Mouse (Mus musculus) spleen, postnatal 4 days (tissue): ENCODE measurements around the gene Grik4.
"Not testable (repeated sequence)": the region's sequence is repeated elsewhere in the genome, so short reads cannot be mapped to it uniquely, and the experiment has no call there.

Experiments used
- DNase-seq, 2 experiments: peaks; one replicate each; pipeline ENCODE4 v3.0.0; 2022; ENCODE audit warnings: low spot score in 2 of 2

Gene Grik4

GRCm38 (mm10) chr9:42797276-42797675 lies 147.0 kb downstream of the Grik4 start:
- no peak for DNase-seq

- DNase-seq: no peak
These were observed 148.4 kb downstream of the Grik4 start for GRCm38 (mm10) chr9:42795881-42796280.

DNA sequence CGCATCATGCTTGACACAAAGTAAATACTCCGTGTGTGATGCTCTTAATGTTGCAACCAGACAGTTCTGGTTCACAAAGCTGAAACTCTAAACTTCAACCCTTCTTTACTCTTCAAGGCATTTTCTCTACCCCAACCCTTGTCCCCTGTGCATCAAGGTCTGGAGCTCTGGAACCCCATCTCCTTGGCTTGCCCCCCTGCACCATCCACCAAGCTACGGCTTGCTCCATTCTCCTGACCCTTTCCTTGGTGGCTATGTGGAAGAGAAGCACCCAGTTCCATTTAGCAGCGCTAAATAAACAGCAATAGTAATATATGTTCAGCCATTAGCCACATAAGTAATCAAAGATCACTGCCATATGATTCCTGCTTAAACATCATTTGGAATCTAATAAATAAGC lies 150.3 kb downstream of the Grik4 start:
- DNase-seq: no peak

DNA sequence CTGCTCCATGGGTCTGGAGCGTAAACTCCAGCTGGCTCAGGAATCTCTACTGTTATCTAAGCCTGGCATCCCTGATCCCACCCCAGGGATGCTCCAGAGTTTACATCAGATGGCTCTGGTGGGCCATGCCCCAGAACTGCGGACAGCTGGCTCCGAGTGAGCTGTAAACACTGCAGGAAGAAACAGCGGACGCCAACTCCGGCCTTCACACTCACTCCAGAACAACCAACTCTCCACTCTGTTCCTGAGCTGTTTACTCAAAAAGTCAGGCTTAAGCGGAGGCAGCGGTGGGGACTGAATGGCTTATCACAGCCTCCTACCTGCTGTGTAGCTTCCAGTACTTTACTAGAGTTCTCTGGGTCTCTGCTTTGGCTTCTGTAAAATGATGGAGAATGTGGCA lies 150.7 kb downstream of the Grik4 start:
- DNase-seq: no peak

GRCm38 (mm10) chr9:42792381-42792780 lies 151.9 kb downstream of the Grik4 start:
- no peak for DNase-seq

DNA sequence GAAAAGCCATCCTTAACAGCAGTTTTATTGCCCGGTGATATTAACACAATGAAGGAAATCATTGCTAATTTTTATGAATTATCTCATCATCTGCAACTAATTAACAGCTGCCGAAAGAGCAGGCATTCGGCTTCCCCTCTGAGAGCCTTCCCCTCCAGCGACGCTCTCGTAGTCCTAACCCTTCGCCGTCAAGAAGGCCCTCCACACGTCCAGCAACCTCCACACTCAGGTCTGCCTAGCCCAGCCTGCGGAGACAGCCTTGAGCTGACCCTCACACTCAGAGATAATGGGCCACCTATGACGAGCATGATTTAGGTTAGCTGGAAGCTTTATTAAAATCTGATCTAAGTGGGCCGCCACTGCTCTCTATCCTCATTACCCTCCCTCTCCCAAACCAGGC lies 152.5 kb downstream of the Grik4 start:
- no peak for DNase-seq

DNA sequence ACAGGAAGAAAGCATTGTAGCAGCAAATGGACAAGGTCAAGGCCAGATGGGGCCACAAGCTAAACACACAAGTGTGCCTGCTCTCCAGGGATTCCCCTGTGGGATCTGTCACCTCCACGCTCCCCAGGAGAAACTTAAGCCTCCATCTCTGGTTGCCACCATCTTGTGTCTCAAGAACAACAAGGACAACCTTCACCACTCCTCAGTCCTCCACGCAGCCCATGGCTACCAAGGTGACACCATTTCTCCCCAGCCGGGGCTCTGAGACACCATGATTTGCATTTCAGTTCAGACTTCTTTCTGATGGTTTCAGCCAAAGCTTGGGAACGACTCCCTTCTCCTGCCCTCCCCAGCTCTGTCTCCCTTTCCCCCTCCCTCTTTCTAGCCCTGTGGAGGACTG lies 152.9 kb downstream of the Grik4 start:
- no peak for DNase-seq

GRCm38 (mm10) chr9:42788471-42788870 lies 155.8 kb downstream of the Grik4 start:
- no peak for DNase-seq

GRCm38 (mm10) chr9:42786882-42787281 lies 157.4 kb downstream of the Grik4 start:
- no peak for DNase-seq

- DNase-seq: no peak
These were observed 158.0 kb downstream of the Grik4 start for GRCm38 (mm10) chr9:42786286-42786685.

- DNase-seq: no peak
These were observed 159.0 kb downstream of the Grik4 start for GRCm38 (mm10) chr9:42785173-42785830.

DNA sequence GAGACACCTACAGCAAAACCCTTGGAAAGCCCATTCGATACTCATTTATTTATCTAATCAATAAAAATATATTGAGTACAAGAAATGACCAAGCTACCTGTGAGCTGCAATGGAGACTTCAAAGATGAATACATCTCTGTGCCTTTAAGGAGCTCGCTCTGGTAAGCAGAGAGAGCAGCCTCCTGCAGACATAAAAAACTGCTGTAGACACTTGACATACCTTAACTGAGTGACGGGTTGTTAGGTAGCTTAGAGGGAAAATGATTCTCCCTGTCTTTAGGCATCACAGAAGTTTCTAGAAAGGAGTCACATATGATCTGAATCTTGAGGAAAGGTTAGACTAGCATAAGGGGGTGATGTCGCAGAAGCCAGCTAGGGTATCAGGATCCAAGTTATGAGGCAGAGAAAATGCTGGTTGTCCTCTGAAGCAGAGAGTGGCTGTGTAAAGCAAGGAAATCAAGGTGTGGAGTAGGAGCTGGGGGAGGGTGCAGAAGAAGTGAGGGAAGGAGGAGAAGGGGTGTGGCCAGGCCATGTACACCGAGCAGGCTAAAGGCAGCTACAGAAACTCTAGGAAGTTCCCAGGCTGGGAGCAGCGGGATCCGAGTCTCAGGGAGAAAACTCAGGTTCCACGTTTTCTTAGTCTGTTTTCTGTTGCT lies 160.9 kb downstream of the Grik4 start:
- no peak for DNase-seq

DNA sequence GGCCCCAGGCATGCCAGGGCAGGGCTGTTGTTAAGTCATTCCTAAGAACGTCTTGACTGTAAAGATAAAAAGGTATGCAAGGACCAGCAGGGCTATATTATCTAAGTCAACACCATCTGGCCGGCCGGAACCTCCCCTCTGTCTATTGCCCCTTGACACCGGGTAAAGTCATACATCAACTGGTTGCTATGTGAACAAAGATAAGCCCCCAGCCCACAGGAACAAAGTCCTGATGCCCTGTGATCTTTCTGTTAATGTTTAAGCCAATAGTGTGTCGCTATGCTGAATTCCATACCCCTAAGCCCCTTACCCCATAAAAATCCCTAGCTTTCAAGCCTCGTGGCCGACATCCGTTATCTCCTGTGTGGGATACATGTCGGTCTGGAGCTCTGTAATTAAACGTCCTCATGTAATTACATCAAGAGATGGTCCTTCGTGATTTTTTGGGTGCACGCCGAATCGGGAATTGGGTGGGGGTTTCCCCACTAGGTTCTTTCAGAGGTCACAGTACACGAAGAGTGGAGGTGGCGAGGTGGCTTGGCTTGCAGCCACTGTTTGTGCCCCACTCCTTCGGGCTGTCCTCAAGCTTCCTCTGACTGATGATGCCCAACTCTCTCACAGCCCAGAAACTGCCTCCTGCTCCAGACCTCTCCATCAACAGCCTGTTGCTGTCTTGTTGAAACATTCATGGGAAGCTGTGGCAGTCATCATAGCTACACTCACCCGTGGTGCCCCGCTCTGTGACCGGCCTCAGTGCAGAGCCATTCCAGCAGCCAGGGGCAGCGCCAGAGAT lies 165.6 kb downstream of the Grik4 start:
- not testable (repeated sequence) for DNase-seq

- DNase-seq: no peak
These were observed 166.4 kb downstream of the Grik4 start for GRCm38 (mm10) chr9:42777913-42778312.

DNA sequence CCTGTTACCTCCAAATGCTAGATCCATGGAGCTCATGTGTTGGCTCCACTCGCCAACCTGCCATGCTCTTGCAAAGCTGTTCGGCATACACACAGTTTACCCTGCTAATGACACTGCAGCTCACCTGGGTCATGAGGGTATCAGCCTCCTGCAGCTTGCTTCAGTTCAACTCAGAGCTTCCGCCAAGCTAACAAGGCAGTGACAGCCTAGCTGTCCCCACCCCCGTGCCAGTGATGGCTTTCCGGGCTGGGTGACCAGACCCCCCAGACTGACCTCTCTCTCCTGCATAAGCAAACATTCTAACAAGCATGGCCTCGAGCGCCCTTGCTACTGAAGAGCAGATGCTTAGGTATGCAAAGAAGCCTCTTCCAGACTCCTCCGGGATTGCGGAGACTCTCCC lies 167.5 kb downstream of the Grik4 start:
- no peak for DNase-seq

GRCm38 (mm10) chr9:42764823-42765560 lies 179.3 kb downstream of the Grik4 start:
- DNase-seq: no peak

DNA sequence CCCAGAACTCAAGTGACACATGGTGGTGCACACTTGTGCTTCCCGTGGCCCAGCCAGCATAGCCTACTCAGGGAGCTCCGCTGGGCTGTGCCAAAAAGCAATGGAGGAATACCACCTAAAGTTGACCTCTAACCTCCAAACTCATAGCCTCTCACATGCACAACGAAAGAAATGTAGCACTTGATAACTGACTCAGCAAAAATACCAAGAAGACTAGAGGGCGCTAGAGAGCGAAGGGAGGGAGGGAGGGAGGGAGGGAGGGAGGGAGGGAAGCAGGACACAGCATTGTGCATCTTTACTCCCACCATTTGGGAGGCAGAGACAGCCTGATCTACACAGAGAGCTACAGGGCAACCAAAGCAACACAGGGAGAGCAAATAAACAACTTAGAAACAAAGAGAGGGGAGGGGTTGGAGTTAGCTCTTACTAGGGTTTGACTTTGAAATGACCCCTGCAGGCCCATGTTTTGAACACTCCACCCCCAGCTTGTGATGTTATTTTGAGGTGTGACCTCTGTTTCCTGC lies 185.5 kb downstream of the Grik4 start:
- DNase-seq: no peak

- no peak for DNase-seq
These were observed 187.2 kb downstream of the Grik4 start for GRCm38 (mm10) chr9:42757012-42757640.

DNA sequence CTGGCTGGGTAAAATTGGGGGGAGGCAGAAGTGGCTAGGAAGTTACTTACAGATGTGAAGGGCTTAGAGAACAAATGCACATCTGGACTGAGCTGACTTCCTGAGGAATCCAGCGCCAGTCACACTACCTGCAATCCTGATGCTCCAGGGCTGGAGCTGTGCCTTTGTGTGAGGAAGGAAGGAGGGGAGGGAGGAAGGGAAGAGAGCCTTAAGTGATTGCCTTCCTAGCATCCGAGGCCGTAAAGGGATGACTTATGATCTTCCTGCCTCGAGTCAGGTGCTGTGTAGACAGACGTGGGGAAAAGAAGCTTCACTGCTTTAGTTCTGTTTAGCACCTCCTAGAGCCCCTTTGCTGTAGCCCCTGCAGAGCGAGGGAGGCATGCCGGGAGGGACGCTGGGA lies 189.6 kb downstream of the Grik4 start:
- no peak for DNase-seq

DNA sequence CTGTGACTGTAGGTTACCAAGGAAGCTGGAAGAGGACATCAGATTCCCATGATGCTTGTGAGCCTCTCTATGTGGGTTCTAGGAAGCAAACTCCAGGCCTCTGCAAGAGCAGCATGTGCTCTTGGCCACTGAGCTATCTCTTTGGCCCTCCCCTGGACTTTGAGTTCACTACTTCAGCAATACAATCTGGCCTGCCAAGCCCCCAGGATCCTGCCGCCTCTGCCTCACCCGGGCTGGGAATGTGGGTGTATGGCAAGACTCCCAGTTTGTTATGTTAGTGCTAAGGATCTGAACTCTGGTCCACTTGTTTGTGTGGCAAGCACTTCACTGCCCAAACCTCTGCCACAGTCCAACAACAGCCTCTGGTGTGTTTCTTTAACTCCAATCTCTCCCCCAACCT lies 193.1 kb downstream of the Grik4 start:
- DNase-seq: no peak

GRCm38 (mm10) chr9:42750176-42750575 lies 194.1 kb downstream of the Grik4 start:
- no peak for DNase-seq
